Mouse (Mus musculus): Measurements from ENCODE around the gene Gtf3c1. TPM values are rescaled to one million over a fixed set of nuclear protein-coding genes. Genes with fewer than 3 reads are reported as not detected.

The Gtf3c1 gene
- polyA plus RNA-seq, 1 experiment from 2014 or later: 59.9 TPM

GRCm38 (mm10) chr7:125604362-125605319 lies 102.9 kb downstream of the Gtf3c1 start:
- TF ChIP-seq CTCF (IDR thresholded peaks at IDR 0.05): no peak
- CTCF ChIA-PET: no interaction called here
- in situ Hi-C loops (cut with MboI; ENCODE audit: low pct_unique_long_range_greater_than_20kb): no loop called here

DNA sequence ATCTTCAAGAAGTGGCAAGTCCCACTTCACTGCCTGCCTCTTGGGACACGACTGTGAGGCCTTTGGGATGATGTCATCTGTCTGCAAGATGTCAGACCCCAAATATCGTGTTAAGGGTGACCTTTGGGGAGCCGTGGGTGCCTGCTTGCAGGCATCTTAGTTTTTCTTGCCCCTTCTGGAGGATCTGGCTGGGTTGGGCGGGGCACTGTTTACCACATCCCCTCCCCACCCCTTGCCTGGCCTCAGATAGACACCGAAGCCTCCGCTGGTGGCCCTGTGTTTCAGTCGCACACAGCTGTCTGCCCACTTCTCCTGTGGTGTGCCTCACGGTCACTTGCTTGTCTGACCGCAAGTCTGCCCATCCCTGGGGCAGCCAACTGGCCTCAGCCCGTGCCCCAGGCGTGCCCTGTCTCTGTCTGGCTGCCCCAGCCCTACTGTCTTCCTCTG lies 104.4 kb downstream of the Gtf3c1 start, which contains the start of gene Il21r:
Il21r (plus strand) TSS at position 245 of the 447 bp plus-strand sequence.
- in situ Hi-C loops (cut with MboI; ENCODE audit: low pct_unique_long_range_greater_than_20kb): no loop called here
- peaks cover 3% of the 10 kb centered on the region for H3K27me3 ChIP-seq
- ATAC-seq (no peak), DNase-seq (ENCODE audit: low read depth, low spot score) (no peak)
- POLR2A ChIA-PET: no interaction called here
- no peak for TF ChIP-seq CTCF (IDR thresholded peaks at IDR 0.05)
- CTCF ChIA-PET: no interaction called here

More at GRCm38 (mm10) chr7:125604362-125605319, 102.9 kb downstream of the Gtf3c1 start:
- H3K27me3 ChIP-seq: peaks cover 3% of the 10 kb centered on the region
- DNase-seq (ENCODE audit: low read depth, low spot score) (no peak), ATAC-seq (no peak)
- POLR2A ChIA-PET: no interaction called here

GRCm38 (mm10) chr7:125601821-125602448 lies 105.6 kb downstream of the Gtf3c1 start:
- POLR2A ChIA-PET: no interaction called here
- no peak for ATAC-seq
- CTCF ChIA-PET: no interaction called here

DNA sequence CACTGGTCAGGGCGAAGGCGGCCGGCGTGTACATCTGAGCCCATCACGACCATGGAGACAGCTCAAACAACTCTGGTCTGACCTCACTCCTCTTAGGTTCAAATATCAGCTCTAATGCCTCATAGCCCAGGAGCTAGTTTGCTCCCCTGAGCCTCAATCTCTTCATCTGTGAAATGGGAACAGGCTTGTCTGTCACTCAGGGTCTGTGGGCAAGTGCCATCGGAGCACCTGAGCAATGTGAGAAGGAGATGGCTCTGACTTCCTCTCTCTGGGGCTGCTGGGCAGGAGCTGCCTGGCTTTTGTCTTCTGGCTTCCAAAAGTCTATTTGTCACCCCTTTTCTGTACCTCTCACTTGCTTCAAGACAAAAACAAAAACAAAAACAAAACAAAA lies 106.3 kb downstream of the Gtf3c1 start:
- in situ Hi-C loops (cut with MboI; ENCODE audit: low pct_unique_long_range_greater_than_20kb): no loop called here
- H3K27me3 ChIP-seq: peaks cover 3% of the 10 kb centered on the region
- CTCF ChIA-PET: no interaction called here
- POLR2A ChIA-PET: no interaction called here
- TF ChIP-seq CTCF (IDR thresholded peaks at IDR 0.05): no peak
- DNase-seq (ENCODE audit: low read depth, low spot score) (no peak), ATAC-seq (no peak)

More at GRCm38 (mm10) chr7:125601821-125602448, 105.6 kb downstream of the Gtf3c1 start:
- in situ Hi-C loops (cut with MboI; ENCODE audit: low pct_unique_long_range_greater_than_20kb): no loop called here
- H3K27me3 ChIP-seq: peaks cover 3% of the 10 kb centered on the region
- TF ChIP-seq CTCF (IDR thresholded peaks at IDR 0.05): no peak
- no peak for DNase-seq (ENCODE audit: low read depth, low spot score)

GRCm38 (mm10) chr7:125600612-125601279 lies 106.8 kb downstream of the Gtf3c1 start:
- TF ChIP-seq CTCF (IDR thresholded peaks at IDR 0.05): no peak
- ChIA-PET POLR2A (no interaction called here), CTCF (no interaction called here)
- ATAC-seq: no peak
- no peak for DNase-seq (ENCODE audit: low read depth, low spot score)
- in situ Hi-C loops (cut with MboI; ENCODE audit: low pct_unique_long_range_greater_than_20kb): no loop called here
- peaks cover 3% of the 10 kb centered on the region for H3K27me3 ChIP-seq

- no peak for TF ChIP-seq CTCF (IDR thresholded peaks at IDR 0.05)
- DNase-seq (ENCODE audit: low read depth, low spot score) (no peak), ATAC-seq (no peak)
- in situ Hi-C loops (cut with MboI; ENCODE audit: low pct_unique_long_range_greater_than_20kb): no loop called here
- ChIA-PET POLR2A (no interaction called here), CTCF (no interaction called here)
- peaks cover 3% of the 10 kb centered on the region for H3K27me3 ChIP-seq
Observed at GRCm38 (mm10) chr7:125600136-125600535, 107.4 kb downstream of the Gtf3c1 start.

DNA sequence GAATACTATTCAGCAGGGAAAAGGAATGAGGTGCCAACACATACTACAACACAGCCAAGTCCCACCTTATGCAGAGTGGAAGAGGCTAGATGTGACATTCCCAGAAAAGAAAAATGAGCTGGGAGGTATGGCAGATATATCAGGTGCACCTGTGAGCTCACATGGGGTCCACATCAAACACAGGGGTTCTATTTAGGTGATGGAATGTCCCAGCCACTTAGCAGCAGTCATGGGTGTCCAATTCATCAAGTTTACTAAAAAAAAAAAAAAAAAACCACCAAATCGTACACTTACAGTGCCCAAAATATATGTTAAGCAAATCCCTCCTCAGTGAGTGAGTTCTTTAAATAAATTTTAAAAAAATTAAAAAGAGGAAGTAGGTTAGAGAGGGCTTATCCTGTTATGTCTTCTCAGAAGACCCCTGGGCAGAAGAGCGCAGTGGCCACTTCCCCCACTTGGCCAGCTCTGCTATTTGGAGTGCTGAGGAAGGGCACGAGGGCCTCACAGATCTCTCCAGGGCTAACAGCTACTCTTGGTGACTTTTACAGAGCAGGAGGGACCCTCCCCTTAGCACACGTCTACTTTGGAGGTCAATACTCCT lies 108.1 kb downstream of the Gtf3c1 start:
- in situ Hi-C loops (cut with MboI; ENCODE audit: low pct_unique_long_range_greater_than_20kb): no loop called here
- POLR2A ChIA-PET: no interaction called here
- DNase-seq (ENCODE audit: low read depth, low spot score): no peak
- ATAC-seq: no peak
- CTCF ChIA-PET: no interaction called here
- no peaks in the 10 kb centered on the region for H3K27me3 ChIP-seq
- no peak for TF ChIP-seq CTCF (IDR thresholded peaks at IDR 0.05)

DNA sequence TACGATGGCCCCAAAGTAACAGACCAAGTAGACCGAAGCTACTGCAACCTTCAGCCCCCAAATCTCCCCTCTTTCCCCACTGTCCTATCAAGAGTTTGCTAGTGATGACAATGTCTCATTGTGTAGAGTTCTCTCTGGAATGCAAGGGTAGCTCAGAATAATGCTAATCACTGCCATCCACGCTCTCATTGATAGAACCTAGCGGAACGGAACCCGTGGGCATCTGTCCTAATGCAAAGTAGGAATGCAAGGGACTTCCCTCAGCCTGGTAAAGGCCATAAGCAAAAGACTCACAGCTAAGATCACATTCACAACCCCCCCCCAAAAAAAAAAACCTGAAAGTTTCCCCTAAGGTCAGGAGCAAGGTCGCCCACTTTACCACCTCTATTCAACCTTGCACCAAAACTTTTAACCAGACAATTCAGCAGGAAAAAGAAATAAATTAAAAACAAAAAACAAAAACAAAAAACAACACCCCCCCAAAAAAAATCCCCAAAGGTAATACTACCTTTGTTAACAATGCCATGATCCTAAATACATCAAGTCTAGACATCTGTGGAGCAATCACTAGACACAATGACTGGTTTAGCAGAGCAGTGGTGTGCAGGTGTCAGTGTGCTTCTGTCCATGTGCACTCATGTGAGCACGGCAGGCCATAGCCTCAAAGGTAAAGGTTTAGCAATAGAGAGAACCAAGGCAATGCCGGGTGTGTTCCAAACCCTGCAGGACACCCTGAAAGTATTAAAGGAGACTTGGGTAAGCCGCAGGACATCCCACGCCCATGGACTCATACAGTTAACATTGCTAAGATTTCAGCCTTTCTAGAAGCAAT lies 109.8 kb downstream of the Gtf3c1 start:
- DNase-seq (ENCODE audit: low read depth, low spot score) (no peak), ATAC-seq (no peak)
- CTCF ChIA-PET: no interaction called here
- TF ChIP-seq CTCF (IDR thresholded peaks at IDR 0.05): no peak
- in situ Hi-C loops (cut with MboI; ENCODE audit: low pct_unique_long_range_greater_than_20kb): no loop called here
- POLR2A ChIA-PET: interaction anchor here (0.6 kb wide), 1 partner anchor 31 kb away, joined by 4 read pairs; no protein-coding TSS in a partner anchor
- H3K27me3 ChIP-seq: no peaks in the 10 kb centered on the region

- POLR2A ChIA-PET: interaction anchor here (0.6 kb wide), 1 partner anchor 31 kb away, joined by 4 read pairs; no protein-coding TSS in a partner anchor
- DNase-seq (ENCODE audit: low read depth, low spot score): no peak
- no peaks in the 10 kb centered on the region for H3K27me3 ChIP-seq
- in situ Hi-C loops (cut with MboI; ENCODE audit: low pct_unique_long_range_greater_than_20kb): no loop called here
- TF ChIP-seq CTCF (IDR thresholded peaks at IDR 0.05): no peak
- no peak for ATAC-seq
- CTCF ChIA-PET: no interaction called here
Observed at GRCm38 (mm10) chr7:125597083-125597482, 110.5 kb downstream of the Gtf3c1 start.

Measured in Patski (cell line).